Mouse (Mus musculus) cortical plate, adult 2 months (tissue): ENCODE measurements at regions not wholly inside any gene's neighbourhood (a gene's known extent, or its start where the extent isn't known, plus 50 kb on each side); places are given as distances from the start of the nearest gene placed in this dataset.

Experiments used
- CTCF ChIP-seq: fragments of 200-500 bp; IDR thresholded peaks from 2 replicates; pipeline ENCODE4 v1.5.1; 2011; ENCODE audit warnings: mild to moderate bottlenecking, control low read depth, low read length; ENCODE audit not compliant: insufficient read depth; ENCODE audit errors: extremely low read depth
- POLR2A ChIP-seq: fragments of 200-500 bp; IDR thresholded peaks from 2 replicates; pipeline ENCODE4 v1.6.1; 2011; ENCODE audit warnings: mild to moderate bottlenecking, low read length, control low read depth; ENCODE audit not compliant: insufficient read depth; ENCODE audit errors: extremely low read depth

GRCm38 (mm10) chr3:21484052-21484451, 592.4 kb upstream of the Tbl1xr1 start:
- no peak for TF ChIP-seq CTCF
- TF ChIP-seq POLR2A = no peak
